Comparison of ENCODE assay signal across 26 mouse cellular contexts in genomic region chr15:31465806-31466205, GRCm38 (mm10). TPM values are rescaled to one million over a fixed set of nuclear protein-coding genes. Genes with fewer than 3 reads are reported as not detected.
DNase-seq lines count a peak whose midpoint lies in the region; ATAC-seq and TF ChIP-seq lines count a peak whose summit lies in the region.
"Had no signal": no experiment of that assay in that cellular context is flagged by ENCODE, and none has a peak within 500 bp of the region (broad histone marks: within the 10 kb centered on the region; RNA-seq: fewer than 3 reads in every experiment).

No protein-coding gene starts in this region.

- DNase-seq in heart, adult 11 months: peak; percentile 48
- no peak for DNase-seq in heart, postnatal 10 days
- DNase-seq in lung, postnatal 0 days (ENCODE audit: low spot score): peak; percentile 31
- DNase-seq in lung, adult 18-20 months: no peak
- DNase-seq: adrenal gland, adult 8-10 months; adrenal gland, postnatal 25 days; cerebellum, adult 18-20 months; cerebellum, adult 9-10 months; cerebellum, postnatal 14 days; forebrain, postnatal 0 days; gastrocnemius, adult 2 months; gastrocnemius, postnatal 36 days; heart, adult 18-20 months; heart, postnatal 14 days; heart, postnatal 4 days had no signal

- no peaks in the 10 kb centered on the region for H3K4me1 ChIP-seq in lung, postnatal 0 days (ENCODE audit: insufficient read depth, low read depth, low read length)
- H3K4me1 ChIP-seq: heart, embryonic 12.5 days; heart, embryonic 15.5 days had no signal

- H3K27ac ChIP-seq in lung, postnatal 0 days (ENCODE audit: low read length): no peak overlapping the region
- H3K27ac ChIP-seq: gastrocnemius, adult 2 months; heart, embryonic 15.5 days; hindbrain, embryonic 14.5 days; hindbrain, postnatal 0 days had no signal

- H3K36me3 ChIP-seq in lung, postnatal 0 days (ENCODE audit: insufficient read depth, low read length): peaks cover 31% of the 10 kb centered on the region

- H3K9ac ChIP-seq in lung, postnatal 0 days (replicated peaks; ENCODE audit: low read depth): no peak overlapping the region
- H3K9ac ChIP-seq: forebrain, postnatal 0 days; heart, embryonic 12.5 days; heart, embryonic 15.5 days; hindbrain, embryonic 14.5 days had no signal

- no peak for TF ChIP-seq CTCF in lung, postnatal 0 days (IDR thresholded peaks at IDR 0.05)

- no peak; the same call in 1 of the 2 replicates for ATAC-seq in lung, postnatal 0 days
- ATAC-seq in granulocyte monocyte progenitor cell, adult 5-6 weeks (replicated peaks; ENCODE audit: poor library complexity, severe bottlenecking): 0 out of 2 replicates have a peak, but pooled peaks have one; percentile 34
- ATAC-seq in activated CD4-positive, CD25-positive, alpha-beta regulatory T cell, adult 4 months: no peak
- ATAC-seq: forebrain, embryonic 14.5 days; forebrain, postnatal 0 days; hindbrain, postnatal 0 days; inflammation-experienced regulatory T-cells, adult 6 months; intestine, embryonic 16.5 days; Patski had no signal

- WGBS in lung, postnatal 0 days: 87% methylated on average over 2 of the region's 2 CpGs

- intact Hi-C loops in heart, postnatal 10 days (cut with DNase I): no loop called here

- no peaks in the 10 kb centered on the region for H3K9me3 ChIP-seq in lung, postnatal 0 days (ENCODE audit: low read length)
- H3K9me3 ChIP-seq: heart, embryonic 12.5 days; heart, embryonic 15.5 days had no signal

- no peaks in the 10 kb centered on the region for H3K27me3 ChIP-seq in lung, postnatal 0 days (replicated peaks; ENCODE audit: insufficient read depth, low read length)
- H3K27me3 ChIP-seq: heart, embryonic 12.5 days; heart, embryonic 15.5 days; Patski had no signal

- no peak overlapping the region for H3K4me3 ChIP-seq in lung, postnatal 0 days (ENCODE audit: low read depth, low read length)
- H3K4me3 ChIP-seq: gastrocnemius, adult 2 months; heart, embryonic 12.5 days; heart, embryonic 15.5 days had no signal

- TF ChIP-seq EP300 in lung, postnatal 0 days (IDR thresholded peaks at IDR 0.05): no peak

- no peak overlapping the region for H3K4me2 ChIP-seq in lung, postnatal 0 days (replicated peaks; ENCODE audit: low read depth, low read length)
- H3K4me2 ChIP-seq: heart, embryonic 12.5 days; heart, embryonic 15.5 days; hindbrain, embryonic 14.5 days had no signal

RNA-seq across cellular contexts. Expression of gene Ropn1l, which starts 12.3 kb away (rescaled TPM):
- total RNA-seq in heart, postnatal 10 days (2021): under 1 TPM in 1 of 2 experiments, not detected in 1; 0.27 TPM
- 7.4 and 10.4 TPM in 2 replicates for polyA plus RNA-seq in lung, postnatal 0 days (2015; fragmentation: Nextera tagmentation; extraction: Ambion mirVana)
- total RNA-seq in granulocyte monocyte progenitor cell, adult 5-6 weeks (2014; fragmentation: Nextera tagmentation): 1.9 and 6.3 TPM in 2 replicates
- total RNA-seq in granulocyte monocyte progenitor cell, adult 5-6 weeks (2017): not detected in 2 replicates
- 1 to 10 TPM in 1 of 2 experiments, under 1 TPM in 1; 0.94 to 1.3 TPM for polyA plus RNA-seq in activated CD4-positive, CD25-positive, alpha-beta regulatory T cell, adult 4 months (2017; shearing (Covaris generic))
- total RNA-seq: ES-E14; gastrocnemius, adult 2 months; heart, adult 18-20 months had no signal

Comparison
In these comparisons a context has a peak if more than half of its experiments do, and no peak if none do; other contexts are left out.
1. DNase-seq: peak in heart, adult 11 months (single experiment) and lung, postnatal 0 days (single experiment); none in heart, postnatal 10 days (0 of 2) and lung, adult 18-20 months (0 of 2).